Mouse (Mus musculus) embryo, embryonic 10 days (tissue): ENCODE results near the gene Cyp2d40.
"Not testable (repeated sequence)": the region's sequence is repeated elsewhere in the genome, so short reads cannot be mapped to it uniquely, and the experiment has no call there.

ENCODE experiments used
- DNase-seq: peaks from one replicate; pipeline ENCODE4 v3.0.0-alpha.2; 2015; ENCODE audit warnings: low spot score

Gene Cyp2d40

DNA sequence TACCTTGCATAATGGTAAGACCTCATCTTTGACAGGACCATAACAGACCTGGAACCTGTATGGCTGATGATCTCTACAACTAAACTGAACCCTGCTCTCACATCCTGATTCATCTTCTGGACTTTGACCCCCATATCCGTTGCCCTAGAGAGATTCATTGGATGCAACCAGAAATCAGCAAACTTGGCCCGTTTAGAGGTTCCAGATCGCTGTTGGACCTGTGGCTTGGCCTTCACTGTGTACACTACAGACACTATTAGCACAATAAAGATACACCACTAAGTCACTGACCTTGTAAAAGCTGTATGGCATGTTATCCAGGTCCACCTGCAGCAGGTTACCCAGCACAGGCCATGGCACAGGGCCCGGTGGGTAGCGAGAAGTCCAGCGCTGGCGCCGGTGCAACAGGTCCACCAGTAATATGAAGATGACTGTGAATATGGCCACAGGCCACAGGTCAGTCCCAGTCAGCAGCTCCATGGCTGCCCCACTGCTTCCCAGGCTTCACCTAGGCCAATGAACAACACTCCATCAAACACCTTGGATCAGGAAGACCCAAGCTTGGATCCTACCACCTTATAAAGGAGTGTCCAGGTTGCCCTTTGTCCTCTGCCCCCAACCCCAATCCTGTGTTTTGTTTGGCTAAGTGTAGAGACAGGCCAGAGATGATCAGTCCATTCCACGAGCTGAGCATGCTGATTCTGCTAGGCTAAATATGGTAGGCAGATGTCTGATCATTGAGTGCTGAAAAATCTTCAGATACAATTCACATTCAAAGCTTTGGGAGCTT, at the start of gene Cyp2d40:
Cyp2d40 (minus strand) TSS at position 553 of the 790 bp plus-strand sequence.
- DNase-seq: no peak

- no peak for DNase-seq
These were observed 46.6 kb upstream of the Cyp2d40 start for GRCm38 (mm10) chr15:82810556-82810955.

- no peak for DNase-seq
These were observed 45.5 kb upstream of the Cyp2d40 start for GRCm38 (mm10) chr15:82809511-82809910.

DNA sequence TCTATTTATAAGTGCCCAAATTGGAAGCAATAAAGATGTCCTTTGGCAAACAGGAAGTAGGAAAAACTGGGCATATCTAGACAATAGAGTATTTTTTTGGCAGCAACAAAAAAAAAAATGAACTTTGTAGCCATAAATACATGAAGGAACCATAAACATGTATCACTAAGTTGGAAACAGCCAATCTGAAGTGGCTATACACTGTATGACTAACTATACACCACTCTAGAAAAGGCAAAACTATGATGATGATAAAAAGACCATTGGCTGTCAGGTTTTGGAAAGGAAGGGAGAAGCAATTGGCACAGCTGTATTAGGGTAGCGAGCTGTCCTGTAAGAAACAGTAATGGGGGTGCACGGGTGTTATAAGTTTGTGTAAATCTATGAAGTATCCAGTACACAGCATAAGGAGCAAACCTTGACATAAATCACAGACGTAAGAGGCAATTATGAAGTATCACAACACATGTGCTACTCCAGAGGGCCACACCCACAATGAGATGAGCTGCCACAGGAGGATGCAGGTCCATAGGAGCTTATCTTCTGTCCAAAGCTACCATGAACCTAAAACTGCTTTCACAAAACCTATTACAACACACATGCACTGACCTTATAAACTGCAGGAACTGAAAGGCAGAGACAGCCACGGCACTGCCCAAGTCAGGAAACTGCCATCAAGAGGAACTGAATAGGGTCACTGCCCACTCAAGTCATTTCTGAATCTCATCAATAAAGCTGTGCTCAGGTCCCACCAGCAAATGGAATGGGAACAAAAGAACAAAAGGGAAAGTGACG, 43.2 kb upstream of the Cyp2d40 start:
- no peak for DNase-seq

DNA sequence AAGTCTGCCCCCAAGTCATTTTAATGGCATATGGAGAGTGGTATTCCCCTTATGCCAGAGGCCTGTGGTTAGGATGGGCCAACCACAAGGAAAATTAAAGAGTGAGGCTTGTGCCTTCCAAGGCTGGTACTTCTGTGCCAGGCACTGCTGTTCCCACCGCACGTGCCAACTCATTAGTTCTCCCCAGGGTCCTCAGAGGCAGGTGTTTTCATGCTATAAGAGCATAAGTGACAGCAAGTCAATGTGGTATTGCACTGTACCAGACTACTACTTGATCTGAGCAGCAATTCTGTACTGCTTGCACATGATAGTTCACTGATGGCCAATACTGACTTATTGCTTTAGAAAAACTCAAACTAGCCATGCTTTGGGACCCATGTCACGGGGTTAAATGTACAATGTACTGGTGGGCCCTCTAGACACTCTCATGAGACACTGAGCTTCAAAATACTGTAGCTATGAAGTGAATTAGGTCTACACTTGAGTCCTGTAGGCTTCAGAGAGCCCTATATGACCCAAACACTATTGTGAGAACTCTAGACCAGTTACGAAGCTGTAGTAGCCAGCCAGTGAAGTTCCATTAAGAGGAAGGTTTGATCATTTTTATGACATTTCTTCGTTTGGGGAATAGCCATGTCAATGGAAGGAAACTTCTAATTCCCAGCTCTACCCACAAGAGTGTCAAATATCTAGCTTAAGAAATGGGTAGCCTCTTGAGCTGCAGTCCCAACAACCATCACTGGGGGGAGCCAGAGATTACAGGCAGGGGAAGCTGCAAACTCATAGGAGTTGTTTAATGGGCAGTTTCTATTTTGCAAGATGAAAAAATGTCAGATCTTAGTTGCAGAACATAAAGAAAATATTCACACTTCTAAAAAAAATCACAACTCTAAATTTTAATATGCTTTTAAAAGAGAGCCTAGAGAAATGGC, 41.0 kb upstream of the Cyp2d40 start:
- DNase-seq: peak; percentile 74

- DNase-seq: no peak
These were observed 32.0 kb upstream of the Cyp2d40 start for GRCm38 (mm10) chr15:82795936-82796440.

DNA sequence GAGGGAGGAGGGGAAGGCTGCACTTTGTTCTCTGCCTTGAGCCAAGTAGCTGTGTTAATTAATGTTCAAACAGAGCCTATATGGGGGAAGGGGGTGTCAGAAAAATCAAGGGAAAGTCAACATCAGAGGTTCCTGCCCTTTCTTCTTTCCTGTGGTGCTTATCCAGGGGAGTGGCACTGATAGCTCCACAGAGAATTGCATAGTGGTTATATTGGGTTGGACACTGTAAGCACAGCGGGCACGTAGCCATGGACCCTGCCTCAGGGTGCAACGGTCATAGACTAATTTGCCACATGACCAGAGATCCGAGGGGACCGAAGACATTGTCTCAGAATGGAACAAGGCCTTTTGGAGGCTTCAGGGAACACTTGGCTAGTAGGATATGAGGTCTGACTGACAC, 30.3 kb upstream of the Cyp2d40 start, which contains the start of gene Cyp2d26:
Cyp2d26 (minus strand) TSS at position 18 of the 400 bp plus-strand sequence.
- no peak for DNase-seq

DNA sequence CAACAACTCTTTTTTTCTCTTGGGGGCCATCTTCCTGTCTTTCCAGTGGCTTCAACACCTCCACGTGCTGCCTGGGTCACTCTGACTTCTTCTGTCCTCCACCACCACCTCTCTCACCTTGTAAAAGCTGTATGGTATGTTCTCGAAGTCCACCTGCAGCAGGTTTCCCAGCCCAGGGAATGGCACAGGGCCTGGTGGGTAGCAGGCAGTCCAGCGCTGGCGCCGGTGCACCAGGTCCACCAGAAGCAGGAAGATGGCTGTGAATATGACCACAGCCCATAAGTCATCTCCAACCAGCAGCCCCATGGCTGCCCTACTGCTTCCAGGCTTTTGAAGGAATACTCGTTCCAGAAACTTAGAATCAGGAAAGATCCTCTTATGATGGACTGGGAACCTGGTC, 29.9 kb upstream of the Cyp2d40 start:
- no peak for DNase-seq

GRCm38 (mm10) chr15:82793454-82793853, 29.5 kb upstream of the Cyp2d40 start:
- no peak for DNase-seq

DNA sequence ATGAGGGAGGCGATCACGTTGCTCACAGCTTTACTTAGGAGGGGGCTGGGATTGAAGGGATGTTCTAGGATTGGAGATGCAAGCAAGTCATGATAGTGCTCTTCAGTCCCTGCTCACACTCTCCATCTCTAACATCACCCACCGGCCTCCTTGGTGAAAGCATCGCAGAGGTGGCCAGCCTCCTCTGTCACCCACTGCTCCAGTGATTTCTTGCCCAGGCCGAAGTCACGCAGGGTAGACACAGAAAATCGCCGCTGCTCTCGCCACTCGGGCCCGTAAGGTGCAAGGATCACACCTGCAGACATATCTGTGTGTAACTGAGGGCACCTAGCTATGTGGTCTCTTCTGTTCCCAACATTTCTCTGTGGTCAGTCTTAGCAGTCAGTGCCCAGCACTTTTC, 28.6 kb upstream of the Cyp2d40 start:
- no peak for DNase-seq

- no peak for DNase-seq
These were observed 20.6 kb upstream of the Cyp2d40 start for GRCm38 (mm10) chr15:82784581-82784980.

DNA sequence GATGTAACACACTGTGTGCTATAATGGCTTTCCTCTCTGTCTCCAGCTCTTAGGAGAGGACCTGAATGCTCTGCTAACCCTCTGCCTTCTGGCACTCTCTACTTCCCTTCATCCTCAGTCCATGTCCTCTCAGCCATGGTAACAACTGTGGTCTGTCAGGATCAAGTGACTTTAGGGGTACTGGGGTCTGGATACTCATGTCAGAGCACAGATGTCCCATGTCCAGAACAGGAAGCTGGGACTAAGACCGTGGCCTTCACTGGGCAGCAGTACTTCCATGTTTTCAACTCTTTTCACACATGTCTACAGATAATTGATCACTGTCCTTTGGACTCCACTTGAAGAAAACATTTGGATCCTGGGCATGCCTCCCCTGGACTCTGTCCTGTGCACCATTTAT, 19.8 kb upstream of the Cyp2d40 start:
- DNase-seq: no peak

GRCm38 (mm10) chr15:82777856-82778255, 13.9 kb upstream of the Cyp2d40 start:
- not testable (repeated sequence) for DNase-seq

GRCm38 (mm10) chr15:82765943-82766342, 2.0 kb upstream of the Cyp2d40 start:
- no peak for DNase-seq

- no peak for DNase-seq
These were observed 898 bp upstream of the Cyp2d40 start for GRCm38 (mm10) chr15:82764881-82765280.

DNA sequence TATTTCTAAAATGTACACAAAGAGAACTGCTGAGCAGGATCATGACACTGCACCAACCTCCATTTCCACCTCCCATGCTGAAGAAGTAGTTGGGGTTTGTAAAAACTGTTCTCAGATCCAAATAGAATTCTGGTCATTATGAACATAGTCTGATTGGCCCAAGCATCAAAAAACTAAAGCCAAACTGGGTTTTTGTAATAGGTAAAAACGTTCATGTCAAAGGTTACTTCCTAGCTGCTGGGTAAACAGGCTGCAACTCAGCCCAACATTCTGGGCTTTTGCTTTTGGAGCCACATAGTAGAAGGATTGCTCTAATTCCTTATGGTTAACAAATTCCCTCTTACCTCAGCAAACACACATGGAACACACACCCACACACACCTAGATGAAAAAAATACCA, 15.8 kb downstream of the Cyp2d40 start:
- DNase-seq: no peak

DNA sequence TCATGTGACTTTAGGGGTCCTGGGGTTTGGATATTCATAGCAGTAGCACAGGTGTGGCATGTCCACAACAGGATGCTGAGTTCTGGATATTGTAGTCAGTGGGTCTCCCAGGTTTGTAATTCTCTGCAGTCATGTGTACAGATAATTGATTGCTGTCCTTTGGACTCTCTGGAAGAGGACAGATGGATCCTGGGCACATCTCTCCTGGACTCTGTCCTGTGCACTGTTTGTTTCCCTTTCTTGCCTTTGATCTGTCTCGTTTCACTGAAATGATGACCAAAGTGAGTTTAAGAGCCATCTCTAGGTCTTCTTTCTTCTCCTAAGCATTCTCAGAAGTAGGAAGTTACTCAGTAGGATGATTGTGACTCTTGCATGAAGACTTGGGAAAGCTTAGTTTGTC, 16.5 kb downstream of the Cyp2d40 start:
- no peak for DNase-seq

GRCm38 (mm10) chr15:82733331-82733925, 30.6 kb downstream of the Cyp2d40 start:
- DNase-seq: not testable (repeated sequence)
